Mouse (Mus musculus) neural tube, embryonic 12.5 days (tissue): ENCODE results near the gene Mettl24. TPM values are rescaled to one million over a fixed set of nuclear protein-coding genes. Genes with fewer than 3 reads are reported as not detected.
"Not testable (repeated sequence)": the region's sequence is repeated elsewhere in the genome, so short reads cannot be mapped to it uniquely, and the experiment has no call there.

Experiments
- ATAC-seq: fragments of 200-750 bp; cut with Nextera tagmentation; 2 replicates; pipeline ENCODE4 v1.8.0; 2017; ENCODE audit warnings: low read depth, mild to moderate bottlenecking, moderate TSS enrichment, moderate library complexity; ENCODE audit not compliant: low FRiP score
- H3K27ac ChIP-seq: fragments of 300-500 bp; sonication (generic); 2 replicates; pipeline ENCODE4 v1.5.1; 2016
- H3K27me3 ChIP-seq: fragments of 300-500 bp; sonication (generic); replicated peaks from 2 replicates; pipeline ENCODE4 v1.6.1; 2016; ENCODE audit warnings: mild to moderate bottlenecking
- H3K36me3 ChIP-seq: fragments of 300-500 bp; sonication (generic); 2 replicates; pipeline ENCODE4 v1.6.1; 2016; ENCODE audit warnings: mild to moderate bottlenecking
- H3K4me1 ChIP-seq: fragments of 300-500 bp; sonication (generic); 2 replicates; pipeline ENCODE4 v1.6.1; 2016
- H3K4me2 ChIP-seq: fragments of 300-500 bp; sonication (generic); replicated peaks from 2 replicates; pipeline ENCODE4 v1.6.1; 2016; ENCODE audit warnings: mild to moderate bottlenecking
- H3K4me3 ChIP-seq: fragments of 300-500 bp; sonication (generic); 2 replicates; pipeline ENCODE4 v1.5.1; 2016
- H3K9ac ChIP-seq: fragments of 300-500 bp; sonication (generic); 2 replicates; pipeline ENCODE4 v1.6.1; 2016; ENCODE audit warnings: mild to moderate bottlenecking
- H3K9me3 ChIP-seq: fragments of 300-500 bp; sonication (generic); 2 replicates; pipeline ENCODE4 v1.6.1; 2016; ENCODE audit warnings: mild to moderate bottlenecking
- WGBS: fragments of 180-500 bp; shearing (Covaris S2); methylation state at CpG from one replicate; pipeline ENCODE4 v1.1.7; 2016; 5-methylcytosine and 5-hydroxymethylcytosine counted together
- polyA plus RNA-seq: library from polyadenylated mRNA; unstranded; fragments of >200 nt; fragmentation: Nextera tagmentation; extraction: Ambion mirVana; gene quantifications from 2 replicates; pipeline ENCODE4 v1.2.1, GENCODE M21; 2016

The Mettl24 gene
- polyA plus RNA-seq, 1 experiment from 2014 or later: 0.98 TPM

GRCm38 (mm10) chr10:40753036-40753435, 70.0 kb downstream of the Mettl24 start:
- ATAC-seq: no peak
- Histone ChIP-seq H3K36me3 (no peaks in the 10 kb centered on the region), H3K4me1 (peaks cover 18% of the 10 kb centered on the region), H3K4me3 (no peak overlapping the region), H3K27me3 (no peaks in the 10 kb centered on the region), H3K9me3 (no peaks in the 10 kb centered on the region), H3K27ac (no peak overlapping the region), H3K4me2 (no peak overlapping the region), H3K9ac (no peak overlapping the region)
- WGBS: 66% methylated on average over 3 of the region's 3 CpGs

GRCm38 (mm10) chr10:40758171-40759010, 75.3 kb downstream of the Mettl24 start:
- ATAC-seq: no peak
- no peaks in the 10 kb centered on the region for H3K4me1 ChIP-seq
- H3K9ac ChIP-seq: no peak overlapping the region
- H3K27me3 ChIP-seq: no peaks in the 10 kb centered on the region
- H3K4me3 ChIP-seq: no peak overlapping the region
- no peaks in the 10 kb centered on the region for H3K9me3 ChIP-seq
- no peak overlapping the region for H3K27ac ChIP-seq
- no peaks in the 10 kb centered on the region for H3K36me3 ChIP-seq
- 79% methylated on average over 11 of the region's 11 CpGs for WGBS
- no peak overlapping the region for H3K4me2 ChIP-seq

- WGBS: 97% methylated on average over 23 of the region's 23 CpGs
- ATAC-seq, H3K4me1 ChIP-seq: not testable (repeated sequence)
These were observed 76.5 kb downstream of the Mettl24 start for GRCm38 (mm10) chr10:40759391-40760194.

GRCm38 (mm10) chr10:40760195-40761009, 77.3 kb downstream of the Mettl24 start:
- Histone ChIP-seq H3K9ac (no peak overlapping the region), H3K36me3 (no peaks in the 10 kb centered on the region)

More at GRCm38 (mm10) chr10:40759391-40760194, 76.5 kb downstream of the Mettl24 start:
- H3K36me3 ChIP-seq, H3K27ac ChIP-seq, H3K4me3 ChIP-seq, H3K9me3 ChIP-seq, H3K4me2 ChIP-seq, H3K9ac ChIP-seq, H3K27me3 ChIP-seq: not testable (repeated sequence)

GRCm38 (mm10) chr10:40761010-40761752, 78.1 kb downstream of the Mettl24 start:
- no peak for ATAC-seq

More at GRCm38 (mm10) chr10:40760195-40761009, 77.3 kb downstream of the Mettl24 start:
- H3K4me2 ChIP-seq: no peak overlapping the region
- H3K27ac ChIP-seq: no peak overlapping the region
- WGBS: 91% methylated on average over 9 of the region's 9 CpGs
- H3K4me1 ChIP-seq: no peaks in the 10 kb centered on the region
- ATAC-seq: no peak
- no peaks in the 10 kb centered on the region for H3K27me3 ChIP-seq
- no peaks in the 10 kb centered on the region for H3K9me3 ChIP-seq
- no peak overlapping the region for H3K4me3 ChIP-seq

GRCm38 (mm10) chr10:40762624-40763023, 79.5 kb downstream of the Mettl24 start:
- Histone ChIP-seq H3K4me2 (no peak overlapping the region), H3K27me3 (no peaks in the 10 kb centered on the region), H3K36me3 (no peaks in the 10 kb centered on the region), H3K27ac (no peak overlapping the region), H3K4me1 (no peaks in the 10 kb centered on the region), H3K9me3 (no peaks in the 10 kb centered on the region), H3K4me3 (no peak overlapping the region), H3K9ac (no peak overlapping the region)
- 37% methylated on average over 6 of the region's 6 CpGs for WGBS
- ATAC-seq: peak; percentile 53; the same call in 1 of the 2 replicates

More at GRCm38 (mm10) chr10:40761010-40761752, 78.1 kb downstream of the Mettl24 start:
- Histone ChIP-seq H3K4me3 (no peak overlapping the region), H3K4me1 (no peaks in the 10 kb centered on the region), H3K36me3 (no peaks in the 10 kb centered on the region), H3K27me3 (no peaks in the 10 kb centered on the region), H3K9me3 (no peaks in the 10 kb centered on the region), H3K9ac (no peak overlapping the region), H3K27ac (no peak overlapping the region), H3K4me2 (no peak overlapping the region)
- 75% methylated on average over 9 of the region's 9 CpGs for WGBS

- no peak overlapping the region for H3K27ac ChIP-seq
- H3K4me3 ChIP-seq: no peak overlapping the region
- no peaks in the 10 kb centered on the region for H3K4me1 ChIP-seq
- H3K9me3 ChIP-seq: no peaks in the 10 kb centered on the region
- 41% methylated on average over 5 of the region's 5 CpGs for WGBS
- H3K27me3 ChIP-seq: no peaks in the 10 kb centered on the region
- H3K36me3 ChIP-seq: no peaks in the 10 kb centered on the region
- ATAC-seq: no peak
- no peak overlapping the region for H3K4me2 ChIP-seq
- H3K9ac ChIP-seq: no peak overlapping the region
These were observed 80.1 kb downstream of the Mettl24 start for GRCm38 (mm10) chr10:40763084-40763720.

- H3K4me2 ChIP-seq: no peak overlapping the region
- ATAC-seq: peak; percentile 48
- H3K27me3 ChIP-seq: no peaks in the 10 kb centered on the region
- 54% methylated on average over 4 of the region's 4 CpGs for WGBS
- no peak overlapping the region for H3K27ac ChIP-seq
- H3K4me1 ChIP-seq: no peaks in the 10 kb centered on the region
- no peak overlapping the region for H3K9ac ChIP-seq
- no peaks in the 10 kb centered on the region for H3K36me3 ChIP-seq
- H3K9me3 ChIP-seq: no peaks in the 10 kb centered on the region
- H3K4me3 ChIP-seq: no peak overlapping the region
These were observed 89.2 kb downstream of the Mettl24 start for GRCm38 (mm10) chr10:40772266-40772665.

- H3K27ac ChIP-seq: no peak overlapping the region
- H3K36me3 ChIP-seq: no peaks in the 10 kb centered on the region
- H3K9ac ChIP-seq: no peak overlapping the region
- H3K4me3 ChIP-seq: no peak overlapping the region
- no peaks in the 10 kb centered on the region for H3K9me3 ChIP-seq
- H3K27me3 ChIP-seq: no peaks in the 10 kb centered on the region
- H3K4me1 ChIP-seq: no peaks in the 10 kb centered on the region
- no peak for ATAC-seq
- 50% methylated on average over 11 of the region's 11 CpGs for WGBS
- no peak overlapping the region for H3K4me2 ChIP-seq
These were observed 92.1 kb downstream of the Mettl24 start for GRCm38 (mm10) chr10:40775151-40775550.

GRCm38 (mm10) chr10:40775655-40776054, 92.6 kb downstream of the Mettl24 start:
- no peak overlapping the region for H3K4me2 ChIP-seq
- H3K4me3 ChIP-seq: no peak overlapping the region
- no peak for ATAC-seq
- H3K4me1 ChIP-seq: no peaks in the 10 kb centered on the region
- no peak overlapping the region for H3K9ac ChIP-seq
- no peaks in the 10 kb centered on the region for H3K9me3 ChIP-seq
- H3K27me3 ChIP-seq: no peaks in the 10 kb centered on the region
- no peak overlapping the region for H3K27ac ChIP-seq
- no peaks in the 10 kb centered on the region for H3K36me3 ChIP-seq
- WGBS: 86% methylated on average over 4 of the region's 4 CpGs

GRCm38 (mm10) chr10:40777171-40777570, 94.1 kb downstream of the Mettl24 start:
- Histone ChIP-seq H3K4me2 (no peak overlapping the region), H3K9me3 (no peaks in the 10 kb centered on the region), H3K4me3 (no peak overlapping the region), H3K36me3 (no peaks in the 10 kb centered on the region), H3K4me1 (no peaks in the 10 kb centered on the region), H3K9ac (no peak overlapping the region), H3K27ac (no peak overlapping the region), H3K27me3 (no peaks in the 10 kb centered on the region)
- WGBS: 48% methylated on average over 2 of the region's 2 CpGs
- ATAC-seq: no peak
